Mouse (Mus musculus): ENCODE measurements around the gene Nop53.

DNA sequence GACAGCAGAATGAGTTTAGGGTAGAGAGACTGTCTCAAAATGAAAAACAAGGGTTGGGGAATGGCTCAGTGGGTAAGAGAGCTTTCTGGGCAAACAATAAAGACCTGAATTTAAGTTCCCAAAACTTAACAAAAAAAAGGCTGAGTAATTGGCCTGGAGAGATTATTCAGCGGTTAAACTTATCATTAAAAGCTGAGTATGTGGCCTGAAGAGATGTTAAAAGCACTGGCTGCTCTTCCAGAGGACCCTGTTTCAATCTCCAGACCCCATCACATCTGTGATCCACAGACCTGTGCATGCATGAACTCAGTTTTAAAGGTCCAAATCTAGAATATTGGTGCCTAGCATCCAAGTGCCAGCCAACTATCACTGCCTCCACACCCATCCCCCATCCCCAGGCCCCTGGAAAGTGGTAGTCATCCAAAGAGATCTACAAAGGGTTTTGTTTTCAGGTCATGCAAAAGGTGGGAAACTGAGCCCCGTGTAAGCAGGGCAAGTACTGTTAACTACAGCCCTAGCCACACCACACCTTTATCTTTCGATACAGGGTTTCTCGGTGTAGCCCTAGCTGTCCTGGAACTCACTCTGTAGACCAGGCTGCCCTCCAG is 1.9 kb upstream of the Nop53 start:
- no peak for TF ChIP-seq FLI1 (IDR thresholded peaks at IDR 0.05; ENCODE audit: low read length)
- no peak for TF ChIP-seq GATA1 (IDR thresholded peaks at IDR 0.05; ENCODE audit: borderline replicate concordance, low read length)
